Mouse (Mus musculus): Measurements from ENCODE around the gene Cemip.
"Not testable (repeated sequence)": the region's sequence is repeated elsewhere in the genome, so short reads cannot be mapped to it uniquely, and the experiment has no call there.

DNA sequence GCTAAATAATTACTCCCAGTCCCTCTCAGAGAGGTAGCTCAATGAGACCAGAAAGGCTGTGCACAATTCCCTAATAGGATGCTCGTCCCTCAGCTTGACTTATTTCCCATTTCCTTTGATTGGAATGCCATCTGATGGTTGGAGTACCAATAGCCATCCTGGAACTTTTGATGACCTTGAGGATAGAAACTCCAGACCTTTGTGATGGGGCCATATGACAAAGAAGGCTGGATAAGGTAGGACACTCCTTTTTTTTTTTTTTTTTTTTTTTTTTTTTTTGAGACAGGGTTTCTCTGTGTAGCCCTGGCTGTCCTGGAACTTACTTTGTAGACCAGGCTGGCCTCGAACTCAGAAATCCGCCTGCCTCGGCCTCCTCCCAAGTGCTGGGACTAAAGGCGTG lies 196.4 kb downstream of the Cemip start:
- not testable (repeated sequence) for TF ChIP-seq POLR2A (IDR thresholded peaks at IDR 0.05; ENCODE audit: borderline replicate concordance, low read depth, low read length); CTCF (IDR thresholded peaks at IDR 0.05; ENCODE audit: low read depth, low read length)
